Mouse (Mus musculus) neutrophil, adult 5-6 weeks (primary cell): ENCODE measurements around the gene BC017158. TPM values are rescaled to one million over a fixed set of nuclear protein-coding genes. Genes with fewer than 3 reads are reported as not detected.
"Not testable (repeated sequence)": the region's sequence is repeated elsewhere in the genome, so short reads cannot be mapped to it uniquely, and the experiment has no call there.

Source experiments
- ATAC-seq: fragments of 151-379, 151-347 bp; 2 replicates; pipeline ENCODE4 v1.8.0; 2017; ENCODE audit warnings: mild to moderate bottlenecking, moderate TSS enrichment; ENCODE audit not compliant: insufficient number of reproducible peaks, poor library complexity, low FRiP score, severe bottlenecking; ENCODE audit errors: extremely low read depth
- total RNA-seq: library from RNA; stranded (forward); fragments of 200-1000 nt; gene quantifications from 2 replicates; pipeline ENCODE4 v1.2.3, GENCODE M21; 2017

BC017158 gene
- total RNA-seq = 10.4 and 11.4 TPM in 2 replicates

- peak; percentile 55; the same call in 1 of the 2 replicates for ATAC-seq
Observed at GRCm38 (mm10) chr7:128297617-128298480, at the start of gene BC017158. TSS of gene BC017158 (minus strand) at chr7:128298170.

DNA sequence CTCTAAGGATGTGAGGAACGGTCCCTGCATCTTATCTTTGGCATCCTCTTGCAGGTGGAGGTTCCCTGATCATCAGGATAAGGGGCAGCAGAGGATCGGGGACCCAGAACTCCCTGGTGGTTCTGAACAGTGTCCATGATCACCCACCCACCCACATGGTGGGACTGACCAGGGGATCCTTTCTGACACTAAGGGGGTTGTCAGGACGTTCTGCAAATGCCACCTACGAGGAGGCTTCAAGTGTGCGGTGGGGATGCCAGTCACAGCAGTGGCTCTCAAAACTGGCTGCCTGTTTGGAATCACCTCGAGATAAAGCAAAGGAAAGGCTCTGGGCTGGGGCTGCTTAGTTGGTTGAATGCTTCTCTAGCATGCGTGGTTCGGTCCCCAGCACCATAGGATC is 49.0 kb upstream of the BC017158 start:
- no peak for ATAC-seq

GRCm38 (mm10) chr7:128346522-128346921 is 48.6 kb upstream of the BC017158 start:
- ATAC-seq = no peak

DNA sequence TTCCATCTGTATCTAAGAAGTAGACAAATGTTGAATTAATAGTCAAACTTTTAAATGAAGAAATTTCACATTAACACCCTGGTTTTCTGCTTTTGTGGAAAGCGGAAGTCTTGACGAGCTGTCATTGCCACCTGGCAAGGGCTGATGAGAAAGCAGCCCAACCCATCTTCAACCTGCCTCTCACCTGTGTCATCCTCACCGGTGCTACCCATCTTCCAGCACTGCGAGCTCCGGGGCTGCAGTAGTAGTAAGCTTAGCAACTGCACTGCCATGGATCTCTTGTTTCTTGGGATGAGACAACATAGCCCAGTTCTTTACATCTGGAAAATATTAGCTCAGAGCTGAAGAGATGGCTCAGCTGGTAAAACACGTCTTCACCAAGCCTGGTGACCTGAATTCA is 47.7 kb upstream of the BC017158 start:
- ATAC-seq = no peak

DNA sequence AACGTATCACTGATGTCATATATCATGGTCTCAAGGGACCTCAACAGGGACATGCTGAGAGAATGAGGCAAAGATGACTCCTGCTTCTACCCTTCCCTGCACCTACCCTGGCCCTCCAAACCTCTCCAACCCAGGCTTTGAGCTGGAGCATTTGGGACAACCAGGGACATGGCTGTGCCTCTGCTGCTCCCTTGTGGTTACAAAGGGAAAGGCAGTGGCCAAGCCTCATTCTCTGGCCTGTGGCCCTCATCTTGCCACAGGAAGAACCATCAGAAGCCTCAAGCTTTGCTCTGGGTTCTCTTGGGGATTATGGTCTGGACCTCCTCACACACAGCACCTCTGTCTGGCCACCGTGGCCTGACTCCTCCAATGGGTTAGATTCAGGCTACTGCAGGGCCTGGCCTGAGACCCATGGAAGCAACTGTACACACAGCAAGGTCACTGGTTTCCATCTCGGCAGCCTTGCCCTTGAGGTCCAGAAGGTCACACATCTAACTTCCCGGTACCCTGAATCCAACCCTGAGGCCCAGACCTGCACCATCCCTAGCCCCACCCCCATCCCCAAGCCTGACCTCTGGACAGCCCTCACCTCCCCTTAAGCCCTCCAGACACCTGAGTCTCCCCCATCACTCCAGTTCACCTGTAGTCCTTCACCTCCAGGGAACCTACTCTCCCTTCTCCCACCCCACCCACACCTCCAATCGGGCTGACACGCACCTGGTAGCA is 47.1 kb upstream of the BC017158 start:
- ATAC-seq = peak; percentile 39; the same call in 1 of the 2 replicates

DNA sequence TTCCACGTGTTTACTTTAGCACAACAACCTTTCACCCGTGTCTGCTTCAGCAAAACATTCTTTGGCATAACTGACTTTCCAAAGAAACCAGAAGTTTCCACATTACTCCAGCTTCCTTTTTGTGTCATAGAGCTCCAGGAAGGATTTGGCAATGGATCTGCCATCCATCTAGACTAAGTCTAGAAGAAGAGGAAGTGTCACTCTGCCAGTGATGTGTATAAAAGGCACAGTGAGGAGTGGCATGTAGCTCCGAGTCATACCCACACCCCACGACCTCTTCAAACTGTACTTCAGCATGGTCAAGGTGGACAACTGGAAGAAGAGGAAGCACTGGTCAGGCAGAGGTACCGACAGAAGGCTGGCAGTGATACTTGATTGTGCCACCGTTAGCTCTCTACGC is 46.5 kb upstream of the BC017158 start:
- no peak for ATAC-seq

DNA sequence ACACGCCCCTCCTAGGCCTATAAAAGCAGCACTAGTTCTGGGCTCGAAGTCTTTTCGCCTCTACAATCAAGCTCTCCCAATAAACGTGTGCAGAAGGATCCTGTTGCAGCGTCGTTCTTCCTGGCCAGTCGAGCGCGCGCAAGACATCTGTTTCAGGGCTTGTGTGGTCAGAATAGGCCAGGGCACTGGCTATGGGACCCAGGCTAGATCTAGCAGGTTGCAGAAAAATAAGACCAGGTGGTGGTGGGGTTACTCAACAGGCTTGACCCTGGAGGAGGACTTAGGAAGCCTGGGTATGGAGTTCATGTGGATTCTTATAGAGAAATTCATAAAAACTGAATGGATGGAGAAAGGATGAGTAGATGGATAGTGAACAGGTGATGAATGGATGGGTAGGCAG is 44.7 kb upstream of the BC017158 start:
- not testable (repeated sequence) for ATAC-seq

DNA sequence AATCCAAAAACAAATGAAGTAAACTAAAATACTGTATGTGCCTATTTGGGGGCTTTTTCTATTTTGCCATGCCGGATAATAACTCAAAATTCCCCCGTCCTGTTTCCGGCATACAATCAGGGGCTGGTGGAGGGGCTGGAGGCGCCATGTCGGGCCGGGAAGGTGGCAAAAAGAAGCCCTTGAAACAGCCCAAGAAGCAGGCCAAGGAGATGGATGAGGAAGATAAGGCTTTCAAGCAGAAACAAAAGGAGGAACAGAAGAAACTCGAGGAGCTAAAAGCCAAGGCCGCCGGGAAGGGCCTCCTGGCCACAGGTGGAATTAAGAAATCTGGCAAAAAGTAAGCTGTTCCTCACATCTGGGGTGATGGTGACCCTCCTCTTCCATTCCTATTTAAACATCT is 42.4 kb upstream of the BC017158 start:
- ATAC-seq = not testable (repeated sequence)

DNA sequence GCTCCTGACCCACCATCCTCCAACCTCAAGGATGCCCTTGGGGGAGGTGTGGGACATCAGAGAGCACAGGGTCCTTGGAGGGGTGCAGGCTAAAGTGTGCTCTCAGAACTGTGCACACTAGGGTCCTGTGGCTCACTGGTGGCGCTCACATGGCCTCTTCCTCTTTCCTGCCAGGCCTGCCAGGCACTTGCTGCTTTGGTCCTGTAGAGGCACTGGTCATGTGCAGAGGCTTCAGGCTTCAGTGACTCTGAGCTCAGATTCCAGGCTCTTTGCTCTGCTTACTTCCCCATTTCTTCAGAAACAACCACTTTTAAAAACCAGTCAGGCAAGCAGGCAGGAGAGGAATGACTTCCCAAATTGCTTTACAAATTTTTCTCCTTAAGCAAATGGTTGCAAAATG is 34.9 kb upstream of the BC017158 start:
- ATAC-seq = peak; percentile 80

DNA sequence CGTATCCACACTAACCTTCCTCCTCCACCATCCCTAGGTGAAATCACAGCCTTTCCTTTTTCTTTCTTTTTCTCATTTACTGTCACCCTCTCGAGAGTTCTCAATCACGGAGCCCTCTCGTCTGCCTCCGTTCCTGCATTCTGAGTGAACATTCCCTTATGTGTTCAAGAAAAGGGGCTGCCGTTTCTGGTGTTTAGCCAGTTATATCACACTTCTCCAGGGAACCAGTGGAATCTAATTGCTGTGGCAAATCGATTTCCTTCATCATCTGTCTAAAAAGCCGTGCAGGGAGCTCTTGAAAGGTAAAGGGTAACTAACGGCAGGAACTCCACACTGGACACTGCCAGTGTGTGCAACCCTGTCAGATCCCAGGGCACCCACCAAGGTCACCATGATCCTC is 33.0 kb upstream of the BC017158 start:
- no peak for ATAC-seq

DNA sequence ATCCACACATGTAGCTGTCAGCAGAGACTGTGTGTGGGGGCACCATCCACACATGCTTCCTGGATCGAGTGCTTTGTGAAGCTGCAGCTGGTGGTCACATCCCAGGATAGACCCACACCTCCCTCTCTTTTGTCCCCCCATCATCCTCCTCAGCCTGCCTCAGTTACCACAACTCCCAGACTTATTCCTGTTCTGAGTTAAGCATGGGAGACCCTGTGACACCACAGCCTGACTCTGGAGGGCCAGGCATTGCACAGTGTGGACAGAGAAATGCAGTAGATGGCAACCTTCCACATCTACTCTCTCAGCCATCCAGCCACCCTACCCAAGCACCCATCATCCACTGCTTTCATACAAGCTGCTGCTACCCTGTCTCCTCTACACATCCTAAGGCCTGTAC is 27.0 kb upstream of the BC017158 start:
- no peak for ATAC-seq

DNA sequence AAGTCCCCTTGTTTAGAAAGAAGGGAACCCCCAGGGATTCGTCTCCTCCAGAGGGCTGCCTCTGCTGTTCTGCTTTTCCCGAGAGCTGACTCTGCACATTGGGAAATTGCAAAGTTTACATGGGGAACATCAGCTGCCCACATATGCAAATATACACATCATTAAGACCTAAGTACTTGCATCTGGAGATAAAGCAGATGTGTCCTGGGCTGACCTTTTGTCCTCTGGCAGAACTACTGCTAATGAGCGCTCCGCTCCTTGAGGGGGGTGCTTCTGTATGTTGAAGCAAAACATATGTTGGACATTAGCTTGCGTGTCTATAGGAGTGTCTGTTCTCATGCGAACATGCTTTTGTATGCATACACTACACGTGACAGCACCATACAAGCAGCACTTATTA is 23.3 kb upstream of the BC017158 start:
- no peak for ATAC-seq

- no peak for ATAC-seq
Observed at GRCm38 (mm10) chr7:128320219-128320816, 22.3 kb upstream of the BC017158 start.

DNA sequence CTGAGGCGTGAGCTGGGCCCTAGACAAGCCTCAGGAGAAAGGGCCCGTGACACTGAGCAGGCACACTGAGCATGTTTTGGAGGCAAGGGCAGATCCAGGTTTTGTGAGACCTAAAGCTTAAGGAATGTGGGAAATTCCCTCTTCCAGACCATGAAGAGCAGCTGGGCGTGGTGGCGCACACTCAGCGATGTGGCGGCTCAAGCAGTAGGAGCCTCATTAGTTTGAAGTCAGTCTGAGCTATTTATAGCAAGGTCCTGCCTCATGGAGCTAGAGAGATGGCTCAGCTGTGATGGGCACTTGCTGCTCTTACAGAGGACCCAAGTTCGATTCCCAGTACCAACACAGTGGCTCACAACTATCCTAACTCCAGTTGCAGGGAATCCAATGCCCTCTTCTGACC is 21.2 kb upstream of the BC017158 start:
- ATAC-seq = no peak

DNA sequence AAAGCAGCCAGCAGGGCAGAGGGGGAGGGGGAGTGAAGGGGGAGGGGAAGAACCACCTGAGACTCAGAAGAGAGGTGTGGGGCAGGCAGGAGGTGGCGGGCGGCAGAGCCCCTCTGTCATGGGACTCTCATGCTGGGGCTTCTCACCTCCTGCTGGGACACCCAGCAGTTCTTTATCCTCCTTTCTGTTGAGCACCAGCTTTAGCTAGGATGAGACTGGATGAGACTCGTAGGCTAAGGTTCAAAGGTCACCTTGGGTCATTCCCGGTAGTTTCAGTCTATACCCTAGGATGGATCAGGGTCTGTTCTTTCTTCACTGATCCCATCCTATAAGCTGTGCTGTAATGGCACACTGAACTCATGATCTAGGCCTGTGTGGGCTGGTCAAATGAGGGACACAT is 19.0 kb upstream of the BC017158 start:
- no peak for ATAC-seq

DNA sequence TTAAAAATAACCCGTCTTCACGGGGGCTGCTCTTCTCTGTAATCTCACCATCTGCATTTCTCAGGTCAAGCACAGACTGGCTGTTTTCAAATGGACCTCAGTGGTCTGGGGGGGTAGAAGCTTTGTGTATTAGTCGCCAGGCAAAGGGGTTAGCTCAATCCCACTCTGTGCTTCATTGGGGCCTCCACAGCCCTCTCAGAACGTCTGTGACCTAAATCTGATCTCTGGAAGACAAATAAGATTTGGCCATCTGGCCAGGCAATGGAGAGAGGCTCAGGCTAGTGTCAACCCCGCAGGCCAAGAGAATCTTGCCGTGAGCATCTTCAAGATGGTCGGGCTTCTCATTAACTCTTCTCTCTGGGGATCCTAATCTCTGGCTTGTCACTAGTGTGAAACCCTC is 16.5 kb upstream of the BC017158 start:
- no peak for ATAC-seq

- no peak for ATAC-seq
Observed at GRCm38 (mm10) chr7:128313601-128314000, 15.6 kb upstream of the BC017158 start.

- no peak for ATAC-seq
Observed at GRCm38 (mm10) chr7:128312375-128313059, 14.5 kb upstream of the BC017158 start.

- no peak for ATAC-seq
Observed at GRCm38 (mm10) chr7:128311811-128312210, 13.8 kb upstream of the BC017158 start.
